Mouse (Mus musculus): ENCODE measurements around the gene Dnmt3b.
"Not testable (repeated sequence)": the region's sequence is repeated elsewhere in the genome, so short reads cannot be mapped to it uniquely, and the experiment has no call there.

The Dnmt3b gene

DNA sequence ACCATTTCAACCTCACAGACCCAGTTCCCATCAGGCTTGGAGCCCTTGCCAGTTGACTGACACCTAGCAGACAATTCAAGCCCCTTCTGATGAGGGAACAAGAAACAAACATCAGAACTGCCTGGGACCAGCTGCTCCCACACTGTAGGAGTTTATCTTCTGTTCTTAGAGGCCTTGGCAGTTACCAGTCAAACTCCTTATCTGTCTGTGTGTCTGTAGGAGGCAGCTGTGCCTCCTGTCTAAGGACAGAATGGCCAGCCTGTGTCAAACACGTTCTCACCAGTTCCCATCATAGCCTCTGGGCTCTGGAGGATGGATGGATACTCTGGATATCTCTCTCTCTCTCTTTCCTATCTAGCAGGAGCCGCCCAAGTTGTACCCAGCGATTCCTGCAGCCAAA lies 68.6 kb downstream of the Dnmt3b start:
- DNase-seq = not testable (repeated sequence)

- DNase-seq = no peak
These were observed 73.8 kb downstream of the Dnmt3b start for GRCm38 (mm10) chr2:153723098-153723497.

GRCm38 (mm10) chr2:153724424-153724823 lies 75.2 kb downstream of the Dnmt3b start:
- no peak for DNase-seq

- no peak for DNase-seq
These were observed 75.6 kb downstream of the Dnmt3b start for GRCm38 (mm10) chr2:153724871-153725270.

DNA sequence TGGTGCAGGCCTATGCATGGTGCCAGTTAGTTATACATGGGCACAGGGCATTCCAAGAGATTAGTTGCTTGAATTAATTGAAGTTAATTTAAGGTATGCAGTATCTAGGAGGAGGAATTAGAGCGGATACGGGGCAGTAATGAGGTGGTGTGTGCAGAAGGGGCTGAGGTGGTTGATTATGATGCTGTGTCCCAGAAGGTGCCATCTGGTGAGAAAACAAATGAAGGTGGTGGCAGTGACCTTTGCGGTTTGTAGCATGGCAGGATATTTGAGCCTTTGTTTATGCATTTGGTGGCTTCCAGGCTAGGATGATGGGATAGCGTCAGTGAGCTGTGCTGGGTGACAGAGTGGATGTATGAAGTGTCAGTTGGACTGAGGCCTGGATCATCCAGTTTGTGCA lies 76.0 kb downstream of the Dnmt3b start:
- no peak for DNase-seq

GRCm38 (mm10) chr2:153734033-153734432 lies 84.8 kb downstream of the Dnmt3b start:
- DNase-seq = no peak
